Comparison of ENCODE assay signal across 13 mouse cellular contexts in genomic region chr17:87306746-87307145, GRCm38 (mm10). TPM values are rescaled to one million over a fixed set of nuclear protein-coding genes. Genes with fewer than 3 reads are reported as not detected.
A peak's percentile ranks its signal among the peaks of the same experiment; 100 is the strongest.
DNase-seq lines count a peak whose midpoint lies in the region; ATAC-seq and TF ChIP-seq lines count a peak whose summit lies in the region.
"Had no signal": no experiment of that assay in that cellular context is flagged by ENCODE, and none has a peak within 500 bp of the region (broad histone marks: within the 10 kb centered on the region; RNA-seq: fewer than 3 reads in every experiment).

No protein-coding gene starts in this region.

- H3K4me3 ChIP-seq in liver, postnatal 0 days (ENCODE audit: low read depth, low read length) = no peak overlapping the region
- no peak overlapping the region for H3K4me3 ChIP-seq in liver, embryonic 12.5 days
- H3K4me3 ChIP-seq in kidney, embryonic 14.5 days (ENCODE audit: low read length) = no peak overlapping the region
- peak overlapping the region; percentile 52 for H3K4me3 ChIP-seq in lung, adult 2 months (replicated peaks; ENCODE audit: extremely low read depth, low read depth, low read length)
- peak overlapping the region; percentile 86 for H3K4me3 ChIP-seq in megakaryocyte, embryonic 14.5 days (replicated peaks)
- H3K4me3 ChIP-seq in midbrain, embryonic 13.5 days (replicated peaks) = no peak overlapping the region
- H3K4me3 ChIP-seq: heart, embryonic 15.5 days; neural tube, embryonic 13.5 days had no signal

- ATAC-seq in liver, postnatal 0 days = no peak
- no peak for ATAC-seq in liver, embryonic 12.5 days
- ATAC-seq in kidney, embryonic 14.5 days (ENCODE audit: low FRiP score, low TSS enrichment) = 0 out of 2 replicates have a peak, but pooled peaks have one; percentile 18
- ATAC-seq in midbrain, embryonic 13.5 days = no peak
- ATAC-seq: Patski had no signal

- WGBS in liver, postnatal 0 days (ENCODE audit: insufficient replicate concordance) = 73% methylated on average over 8 of the region's 8 CpGs
- 55% methylated on average over 8 of the region's 8 CpGs for WGBS in liver, embryonic 12.5 days (ENCODE audit: insufficient replicate concordance)
- 31% methylated on average over 8 of the region's 8 CpGs for WGBS in kidney, embryonic 14.5 days
- WGBS in lung, adult 2 months = 56% methylated on average over 8 of the region's 8 CpGs
- WGBS in midbrain, embryonic 13.5 days = 81% methylated on average over 8 of the region's 8 CpGs

- H3K27me3 ChIP-seq in liver, postnatal 0 days (ENCODE audit: insufficient read depth, low read length) = no peaks in the 10 kb centered on the region
- no peaks in the 10 kb centered on the region for H3K27me3 ChIP-seq in liver, embryonic 12.5 days (replicated peaks)
- no peaks in the 10 kb centered on the region for H3K27me3 ChIP-seq in kidney, embryonic 14.5 days (ENCODE audit: control insufficient read depth, insufficient read depth, low read length)
- no peaks in the 10 kb centered on the region for H3K27me3 ChIP-seq in megakaryocyte, embryonic 14.5 days (replicated peaks)
- H3K27me3 ChIP-seq in midbrain, embryonic 13.5 days = no peaks in the 10 kb centered on the region
- H3K27me3 ChIP-seq: neural tube, embryonic 13.5 days; Patski had no signal

- H3K27ac ChIP-seq in liver, postnatal 0 days (ENCODE audit: low read depth) = no peak overlapping the region
- no peak overlapping the region for H3K27ac ChIP-seq in liver, embryonic 12.5 days
- no peak overlapping the region for H3K27ac ChIP-seq in kidney, embryonic 14.5 days (ENCODE audit: low read depth, low read length)
- no peak overlapping the region for H3K27ac ChIP-seq in midbrain, embryonic 13.5 days
- H3K27ac ChIP-seq: heart, embryonic 15.5 days; neural tube, embryonic 13.5 days had no signal

- peaks cover 32% of the 10 kb centered on the region for H3K36me3 ChIP-seq in liver, postnatal 0 days (replicated peaks; ENCODE audit: insufficient read depth, low read length)
- H3K36me3 ChIP-seq in liver, embryonic 12.5 days = peaks cover 39% of the 10 kb centered on the region
- H3K36me3 ChIP-seq in kidney, embryonic 14.5 days (ENCODE audit: control insufficient read depth, insufficient read depth, low read length) = no peaks in the 10 kb centered on the region
- peaks cover 71% of the 10 kb centered on the region for H3K36me3 ChIP-seq in megakaryocyte, embryonic 14.5 days (replicated peaks; ENCODE audit: low read length)
- no peaks in the 10 kb centered on the region for H3K36me3 ChIP-seq in midbrain, embryonic 13.5 days
- H3K36me3 ChIP-seq: heart, embryonic 15.5 days; neural tube, embryonic 13.5 days had no signal

- no peak for DNase-seq in liver, postnatal 0 days
- peak; percentile 61 for DNase-seq in lung, adult 2 months
- DNase-seq in cerebellum, postnatal 25 days = no peak
- DNase-seq in right cerebral cortex, postnatal 25 days = no peak
- DNase-seq: adrenal gland, adult 8-10 months; layer of hippocampus, adult 9-11 months had no signal

- H3K4me1 ChIP-seq in liver, postnatal 0 days (ENCODE audit: insufficient read depth) = peaks cover 34% of the 10 kb centered on the region
- H3K4me1 ChIP-seq in liver, embryonic 12.5 days = peaks cover 19% of the 10 kb centered on the region
- H3K4me1 ChIP-seq in kidney, embryonic 14.5 days (ENCODE audit: control insufficient read depth, insufficient read depth, low read length) = 0 out of 2 replicates have a peak, but pooled peaks cover 3% of the 10 kb centered on the region
- peaks cover 20% of the 10 kb centered on the region for H3K4me1 ChIP-seq in lung, adult 2 months (ENCODE audit: control insufficient read depth, insufficient read depth, low read length)
- peaks cover 52% of the 10 kb centered on the region for H3K4me1 ChIP-seq in megakaryocyte, embryonic 14.5 days
- no peaks in the 10 kb centered on the region for H3K4me1 ChIP-seq in midbrain, embryonic 13.5 days (replicated peaks)
- H3K4me1 ChIP-seq: neural tube, embryonic 13.5 days had no signal

- TF ChIP-seq POLR2A in lung, adult 2 months (IDR thresholded peaks at IDR 0.05; ENCODE audit: borderline replicate concordance, extremely low read depth, low read depth, low read length) = peak; percentile 34; the same call in 1 of the 2 replicates

- no peak overlapping the region for H3K9ac ChIP-seq in liver, postnatal 0 days (replicated peaks)
- no peak overlapping the region for H3K9ac ChIP-seq in liver, embryonic 12.5 days
- no peak overlapping the region for H3K9ac ChIP-seq in kidney, embryonic 14.5 days (ENCODE audit: low read depth, low read length)
- H3K9ac ChIP-seq in midbrain, embryonic 13.5 days (replicated peaks) = no peak overlapping the region
- H3K9ac ChIP-seq: heart, embryonic 15.5 days; neural tube, embryonic 13.5 days had no signal

- TF ChIP-seq EP300 in liver, postnatal 0 days (IDR thresholded peaks at IDR 0.05; ENCODE audit: low read depth) = no peak

- no peak for TF ChIP-seq CTCF in liver, postnatal 0 days (IDR thresholded peaks at IDR 0.05; ENCODE audit: low read depth)
- no peak for TF ChIP-seq CTCF in lung, adult 2 months (IDR thresholded peaks at IDR 0.05; ENCODE audit: insufficient read depth, low read length)

- no peaks in the 10 kb centered on the region for H3K9me3 ChIP-seq in liver, postnatal 0 days (ENCODE audit: low read length)
- H3K9me3 ChIP-seq in liver, embryonic 12.5 days (replicated peaks) = no peaks in the 10 kb centered on the region
- no peaks in the 10 kb centered on the region for H3K9me3 ChIP-seq in kidney, embryonic 14.5 days (ENCODE audit: control insufficient read depth, low read length)
- no peaks in the 10 kb centered on the region for H3K9me3 ChIP-seq in megakaryocyte, embryonic 14.5 days
- no peaks in the 10 kb centered on the region for H3K9me3 ChIP-seq in midbrain, embryonic 13.5 days
- H3K9me3 ChIP-seq: heart, embryonic 15.5 days; neural tube, embryonic 13.5 days had no signal

- 0 out of 2 replicates have a peak overlapping the region, but pooled peaks have one; percentile 6 for H3K4me2 ChIP-seq in liver, postnatal 0 days (ENCODE audit: low read depth, low read length)
- no peak overlapping the region for H3K4me2 ChIP-seq in liver, embryonic 12.5 days
- H3K4me2 ChIP-seq in kidney, embryonic 14.5 days (replicated peaks; ENCODE audit: low read depth, low read length) = no peak overlapping the region
- H3K4me2 ChIP-seq in midbrain, embryonic 13.5 days (replicated peaks) = no peak overlapping the region
- H3K4me2 ChIP-seq: heart, embryonic 15.5 days; neural tube, embryonic 13.5 days had no signal

RNA-seq across cellular contexts. Expression of gene Ttc7, which starts 24.1 kb away (rescaled TPM):
- 10.1 and 12.1 TPM in 2 replicates for polyA plus RNA-seq in liver, postnatal 0 days (2015; fragmentation: Nextera tagmentation; extraction: Ambion mirVana)
- 15.3 and 17.0 TPM in 2 replicates for polyA plus RNA-seq in liver, embryonic 12.5 days (2016; fragmentation: Nextera tagmentation; extraction: Ambion mirVana)
- 4.0 and 5.7 TPM in 2 replicates for polyA plus RNA-seq in kidney, embryonic 14.5 days (2014; fragmentation: Nextera tagmentation; extraction: Ambion mirVana)
- 78.4 and 102 TPM in 2 replicates for polyA plus RNA-seq in lung, adult 2 months (2012; rRNA removed)
- 8.2 and 14.1 TPM in 2 replicates for polyA plus RNA-seq in megakaryocyte, embryonic 14.5 days (2012; ENCODE audit: insufficient read depth, low replicate concordance)
- polyA plus RNA-seq in midbrain, embryonic 13.5 days (2015; fragmentation: Nextera tagmentation; extraction: Ambion mirVana) = 2.8 and 4.3 TPM in 2 replicates

RNA-seq across cellular contexts. Expression of gene Mcfd2, which starts 41.0 kb away (rescaled TPM):
- polyA plus RNA-seq in liver, postnatal 0 days (2015; fragmentation: Nextera tagmentation; extraction: Ambion mirVana) = 139 and 148 TPM in 2 replicates
- polyA plus RNA-seq in liver, embryonic 12.5 days (2016; fragmentation: Nextera tagmentation; extraction: Ambion mirVana) = 47.5 and 51.3 TPM in 2 replicates
- polyA plus RNA-seq in kidney, embryonic 14.5 days (2014; fragmentation: Nextera tagmentation; extraction: Ambion mirVana) = 82.6 and 104 TPM in 2 replicates
- 71.7 and 87.8 TPM in 2 replicates for polyA plus RNA-seq in lung, adult 2 months (2012; rRNA removed)
- 8.0 and 12.5 TPM in 2 replicates for polyA plus RNA-seq in megakaryocyte, embryonic 14.5 days (2012; ENCODE audit: insufficient read depth, low replicate concordance)
- 52.6 and 54.7 TPM in 2 replicates for polyA plus RNA-seq in midbrain, embryonic 13.5 days (2015; fragmentation: Nextera tagmentation; extraction: Ambion mirVana)

Comparison
In these comparisons a context has a peak if more than half of its experiments do, and no peak if none do; other contexts are left out.
1. H3K4me3 ChIP-seq: peak in lung, adult 2 months (single experiment) and megakaryocyte, embryonic 14.5 days (single experiment); none in liver, postnatal 0 days (single experiment), liver, embryonic 12.5 days (single experiment), kidney, embryonic 14.5 days (single experiment) and midbrain, embryonic 13.5 days (single experiment).